Mouse (Mus musculus) left cerebral cortex, adult 2 months (tissue): ENCODE measurements around the gene Dmap1. TPM values are rescaled to one million over a fixed set of nuclear protein-coding genes. Genes with fewer than 3 reads are reported as not detected.

Experiments
- DNase-seq, 2 experiments: peaks; one replicate each; pipeline ENCODE4 v3.0.0; 2021 to 2022; ENCODE audit warnings: low spot score in 2 of 2, mixed read lengths in 1 of 2; ENCODE audit errors: extremely low spot score in 1 of 2
- H3K27ac ChIP-seq: fragments of 200-600 bp; 2 replicates; pipeline ENCODE4 v1.8.1; 2022
- H3K4me3 ChIP-seq: fragments of 200-600 bp; 2 replicates; pipeline ENCODE4 v1.8.1; 2022
- CTCF ChIP-seq: fragments of 200-600 bp; IDR thresholded peaks from 2 replicates; pipeline ENCODE4 v1.8.1; 2022; ENCODE audit warnings: antibody characterized with exemption, mild to moderate bottlenecking, moderate library complexity
- intact Hi-C: fragments of 180-260 bp; cut with DNase I; formaldehyde crosslinking; loops from one replicate; pipeline ENCODE4 v1.15.1; 2025
- total RNA-seq, 2 experiments: library from RNA; stranded (reverse); gene quantifications; 2 replicates each; pipeline ENCODE4 v1.2.3; 2021

Dmap1 gene
- total RNA-seq, 2 experiments from 2014 or later: 37.3 to 42.0 TPM

- no peak overlapping the region for H3K4me3 ChIP-seq
- no peak overlapping the region for H3K27ac ChIP-seq
- intact Hi-C loops: no loop called here
- no peak for TF ChIP-seq CTCF
- DNase-seq: no peak
Measured at GRCm38 (mm10) chr4:117654703-117655499, 27.2 kb downstream of the Dmap1 start.

GRCm38 (mm10) chr4:117654016-117654702, 27.9 kb downstream of the Dmap1 start:
- no peak overlapping the region for H3K27ac ChIP-seq
- H3K4me3 ChIP-seq: no peak overlapping the region
- no peak for DNase-seq
- intact Hi-C loops: no loop called here
- TF ChIP-seq CTCF: no peak

DNA sequence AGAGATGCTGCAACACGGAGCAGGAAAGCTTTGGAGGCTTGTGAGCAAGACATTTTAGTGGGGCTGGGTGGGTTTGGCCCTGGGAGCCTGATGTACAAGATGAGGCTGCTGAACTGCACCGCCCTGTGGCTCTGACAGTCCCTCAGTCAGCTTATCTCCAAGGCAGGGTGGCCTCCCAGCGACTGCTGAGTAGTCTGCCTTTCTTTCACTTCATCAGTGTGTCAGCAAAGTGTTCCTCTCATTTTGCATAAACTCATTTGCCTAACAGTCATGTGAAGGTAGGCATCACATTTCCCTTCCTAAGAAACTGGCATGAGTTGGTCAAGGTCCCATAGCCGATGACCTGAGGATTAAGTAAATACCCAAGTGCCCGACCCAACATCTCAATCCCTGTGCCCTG, 29.3 kb downstream of the Dmap1 start:
- Histone ChIP-seq H3K27ac (no peak overlapping the region), H3K4me3 (no peak overlapping the region)
- intact Hi-C loops: no loop called here
- no peak for DNase-seq
- no peak for TF ChIP-seq CTCF

DNA sequence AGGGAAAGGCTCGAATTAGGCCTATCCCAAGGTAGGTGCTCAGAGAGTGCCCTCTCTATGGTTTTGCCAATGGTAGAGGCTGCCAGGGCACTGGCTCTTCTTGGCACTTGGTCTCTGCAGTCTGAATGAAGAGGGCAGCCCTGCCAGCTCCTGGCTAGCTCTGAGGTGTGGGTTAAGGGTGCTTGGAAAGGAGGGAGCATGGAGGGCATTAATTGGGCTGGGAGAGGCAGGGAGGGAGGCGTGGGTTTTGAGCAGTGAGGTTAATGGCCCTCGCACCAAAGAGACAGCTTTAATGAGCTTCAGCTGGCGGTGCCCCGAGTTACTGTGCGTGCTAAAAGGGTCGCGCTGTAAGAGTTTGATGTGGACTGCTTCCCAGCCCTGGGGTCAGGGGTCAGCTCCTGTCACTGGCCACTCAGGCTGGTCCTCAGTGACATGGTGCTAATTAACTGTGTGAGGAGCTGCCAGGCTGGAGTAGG, 30.4 kb downstream of the Dmap1 start:
- no peak overlapping the region for H3K27ac ChIP-seq
- intact Hi-C loops: no loop called here
- TF ChIP-seq CTCF: no peak
- no peak overlapping the region for H3K4me3 ChIP-seq
- DNase-seq: no peak

GRCm38 (mm10) chr4:117646926-117647755, 34.9 kb downstream of the Dmap1 start:
- no peak for DNase-seq
- intact Hi-C loops: no loop called here
- Histone ChIP-seq H3K4me3 (no peak overlapping the region), H3K27ac (no peak overlapping the region)
- no peak; the same call in 1 of the 2 replicates for TF ChIP-seq CTCF

GRCm38 (mm10) chr4:117646496-117646895, 35.6 kb downstream of the Dmap1 start:
- H3K4me3 ChIP-seq: no peak overlapping the region
- H3K27ac ChIP-seq: no peak overlapping the region
- DNase-seq: no peak
- intact Hi-C loops: no loop called here
- TF ChIP-seq CTCF: no peak

- Histone ChIP-seq H3K27ac (no peak overlapping the region), H3K4me3 (no peak overlapping the region)
- no peak for TF ChIP-seq CTCF
- intact Hi-C loops: no loop called here
- no peak for DNase-seq
Measured at GRCm38 (mm10) chr4:117645859-117646258, 36.2 kb downstream of the Dmap1 start.

DNA sequence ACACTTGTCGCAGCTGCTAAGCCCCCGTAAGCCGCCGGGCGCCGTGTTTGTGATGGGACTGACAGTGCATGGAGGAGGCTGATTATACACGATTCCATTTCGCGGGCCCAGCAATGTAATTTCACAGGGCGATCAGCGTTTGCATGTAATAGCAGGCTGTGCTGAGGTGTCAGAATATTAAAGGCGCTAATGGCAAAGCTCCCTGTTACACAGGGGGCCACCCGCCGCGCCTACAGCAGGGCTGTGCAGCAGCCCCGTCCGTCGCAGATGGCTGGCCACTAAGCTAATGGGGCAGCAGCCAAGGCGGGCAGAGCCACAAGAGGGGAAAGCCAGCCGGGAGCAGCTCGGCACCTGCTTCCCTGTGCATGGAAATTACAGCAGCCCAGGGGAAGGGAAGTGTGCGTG, 37.0 kb downstream of the Dmap1 start:
- no peak for TF ChIP-seq CTCF

DNA sequence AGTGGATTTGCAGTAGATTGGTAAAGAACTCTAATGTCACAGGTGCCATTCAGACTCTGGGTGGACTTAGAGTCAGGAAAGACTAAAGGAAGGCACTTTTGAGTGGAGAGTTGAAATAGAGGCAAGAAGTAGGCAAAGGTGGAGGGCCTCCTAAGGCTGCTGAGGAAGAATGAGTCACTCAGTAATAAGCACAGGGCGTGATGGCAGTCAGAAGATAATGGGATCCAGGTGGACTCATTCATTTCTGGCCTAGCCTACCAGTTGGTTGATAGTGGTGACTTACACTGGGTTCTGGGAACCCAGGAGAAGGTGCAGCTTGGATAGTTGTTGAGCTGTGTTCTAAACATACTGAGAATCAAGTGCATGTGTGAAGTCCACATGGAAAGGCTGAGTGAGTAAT, 40.3 kb downstream of the Dmap1 start:
- TF ChIP-seq CTCF: no peak
- Histone ChIP-seq H3K4me3 (no peak overlapping the region), H3K27ac (no peak overlapping the region)
- no peak for DNase-seq
- intact Hi-C loops: no loop called here

More for the DNA sequence above, 37.0 kb downstream of the Dmap1 start:
- intact Hi-C loops: no loop called here
- DNase-seq: peak in 1 of 2 experiments; percentile 27
- no peak overlapping the region for H3K4me3 ChIP-seq
- H3K27ac ChIP-seq: 0 out of 2 replicates have a peak overlapping the region, but pooled peaks have one; percentile 24

GRCm38 (mm10) chr4:117640925-117641703, 41.0 kb downstream of the Dmap1 start:
- intact Hi-C loops: no loop called here
- H3K27ac ChIP-seq: no peak overlapping the region
- no peak for DNase-seq
- no peak overlapping the region for H3K4me3 ChIP-seq
- TF ChIP-seq CTCF: no peak

DNA sequence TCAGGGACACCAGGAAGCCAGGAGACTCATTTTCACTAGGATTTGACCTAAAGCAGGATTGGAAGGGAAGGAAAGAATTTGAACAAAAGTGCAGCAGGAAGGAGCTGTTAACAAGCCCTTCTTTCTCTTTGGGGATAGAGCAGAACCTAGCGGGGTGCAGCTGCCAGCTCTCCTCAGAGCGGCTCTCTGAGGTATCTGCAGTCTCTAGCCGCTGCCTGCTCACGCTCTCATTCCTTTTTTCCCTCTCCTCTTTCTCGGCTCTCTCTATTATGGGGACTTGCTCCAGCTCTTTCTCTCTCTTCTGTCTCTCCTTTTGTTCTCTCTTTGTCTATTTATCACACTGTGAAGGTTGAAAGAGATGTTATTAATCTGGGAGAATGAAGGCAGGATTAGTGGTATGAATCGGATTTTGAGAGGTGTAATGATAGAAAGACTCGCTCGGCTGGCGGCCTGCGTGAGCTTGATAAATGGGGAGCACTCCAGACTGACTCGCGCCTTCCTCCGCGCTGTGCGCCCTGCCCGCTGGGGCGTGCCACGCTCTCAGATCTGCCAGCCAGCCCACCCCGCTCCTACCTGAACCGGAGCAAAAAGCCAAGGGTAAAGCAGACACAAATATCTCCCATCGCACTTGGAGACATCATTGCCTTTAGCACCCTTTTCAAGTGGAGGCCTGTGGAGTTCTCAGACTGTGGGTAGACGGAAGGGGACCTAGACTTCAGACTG, 45.0 kb downstream of the Dmap1 start:
- no peak overlapping the region for H3K4me3 ChIP-seq
- TF ChIP-seq CTCF: no peak
- DNase-seq: no peak
- intact Hi-C loops: no loop called here
- no peak overlapping the region for H3K27ac ChIP-seq
